Mouse (Mus musculus): ENCODE measurements around the gene Clns1a.

Clns1a gene

DNA sequence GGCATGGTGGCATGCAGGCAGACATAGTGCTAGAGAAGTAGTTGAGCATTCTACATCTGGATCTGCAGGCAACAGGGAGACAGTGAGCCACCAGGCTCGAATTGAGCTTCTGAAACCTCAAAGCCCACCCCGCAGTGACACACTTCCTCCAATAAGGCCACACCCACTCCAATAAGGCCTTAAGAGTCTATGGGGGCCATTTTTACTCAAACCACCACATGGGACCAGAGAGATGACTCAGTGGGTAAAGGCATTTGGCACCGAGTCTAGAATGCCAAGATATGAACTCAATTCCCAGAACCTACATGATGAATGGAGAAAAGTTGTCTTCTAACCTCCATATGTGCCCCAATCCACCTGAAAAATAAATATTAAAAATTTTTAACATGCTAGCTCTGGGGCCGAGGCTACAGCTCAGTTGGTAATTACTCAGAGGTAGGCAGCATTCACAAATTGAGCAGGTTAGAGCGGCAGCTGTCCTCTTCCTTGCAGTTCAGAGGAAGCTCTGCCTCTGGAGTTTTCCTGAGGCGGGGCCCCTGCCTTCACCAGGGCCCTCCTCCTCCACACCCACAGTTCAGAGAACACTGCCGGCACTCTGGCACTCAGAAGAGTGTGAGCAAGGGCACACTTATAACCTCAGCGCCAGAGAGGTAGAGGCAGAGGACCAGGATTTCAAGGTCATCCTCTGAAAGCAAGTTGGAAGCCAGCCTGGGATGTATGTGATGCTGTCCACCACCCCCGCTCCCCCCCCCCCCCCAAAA lies 70.2 kb downstream of the Clns1a start:
- DNase-seq (ENCODE audit: low spot score), result no peak

DNA sequence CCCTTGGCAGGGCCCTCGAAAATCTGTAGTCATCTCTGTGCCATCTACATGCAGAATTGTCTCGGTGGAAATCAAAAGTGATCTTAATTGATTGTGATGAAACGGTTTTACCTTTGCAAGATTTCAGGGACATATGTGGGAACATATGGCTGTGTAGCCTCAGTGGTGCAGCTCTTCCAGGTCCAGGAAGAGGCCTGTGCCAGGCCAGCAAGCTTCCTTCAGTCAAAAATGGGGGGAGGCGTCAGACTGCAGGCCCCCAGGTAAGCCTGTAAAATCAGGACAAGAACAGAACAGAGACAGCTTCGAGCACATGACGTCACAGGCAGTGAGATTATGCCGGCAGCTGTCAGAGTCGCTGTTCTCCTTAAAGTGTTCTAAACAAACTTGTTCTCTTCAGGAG lies 71.4 kb downstream of the Clns1a start:
- no peak for DNase-seq (ENCODE audit: low spot score)

DNA sequence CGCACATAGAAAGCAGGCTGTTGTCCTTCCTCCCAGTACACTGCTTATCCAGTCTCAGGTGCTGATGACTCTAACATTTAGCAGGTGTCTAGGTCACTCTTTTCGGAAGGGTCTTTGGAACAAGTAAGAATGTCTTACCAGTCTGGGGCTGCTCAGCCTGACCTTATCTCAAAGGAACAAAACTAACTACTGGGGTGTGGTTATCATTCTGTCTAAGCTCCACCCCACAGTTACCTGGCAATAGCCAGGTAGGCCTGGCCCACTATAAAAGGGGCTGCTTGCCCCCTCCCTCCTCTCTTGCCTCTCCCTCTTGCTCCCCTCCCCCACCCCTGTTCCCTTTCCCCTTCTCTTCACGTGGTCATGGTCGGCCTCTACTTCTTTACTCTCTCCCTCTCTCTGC lies 72.6 kb downstream of the Clns1a start:
- DNase-seq (ENCODE audit: low spot score), result no peak

Data from spleen, adult 12 weeks (tissue).